Mouse (Mus musculus) liver, embryonic 15.5 days (tissue): ENCODE results near the gene Agap1. TPM values are rescaled to one million over a fixed set of nuclear protein-coding genes. Genes with fewer than 3 reads are reported as not detected.

Experiments used
- ATAC-seq: fragments of 200-750 bp; cut with Nextera tagmentation; 2 replicates; pipeline ENCODE4 v1.8.0; 2017; ENCODE audit warnings: moderate number of reproducible peaks, mild to moderate bottlenecking, moderate library complexity; ENCODE audit not compliant: insufficient read depth
- H3K27ac ChIP-seq: fragments of 300-500 bp; sonication (generic); replicated peaks from 2 replicates; pipeline ENCODE4 v1.5.1; 2015; ENCODE audit warnings: mild to moderate bottlenecking, inconsistent platforms
- H3K27me3 ChIP-seq: fragments of 300-500 bp; sonication (generic); 2 replicates; pipeline ENCODE4 v1.6.1; 2015; ENCODE audit warnings: mild to moderate bottlenecking, inconsistent platforms
- H3K36me3 ChIP-seq: fragments of 300-500 bp; sonication (generic); replicated peaks from 2 replicates; pipeline ENCODE4 v1.6.1; 2015; ENCODE audit warnings: moderate library complexity, mild to moderate bottlenecking, inconsistent platforms
- H3K4me1 ChIP-seq: fragments of 300-500 bp; sonication (generic); replicated peaks from 2 replicates; pipeline ENCODE4 v1.6.1; 2015; ENCODE audit warnings: inconsistent platforms
- H3K4me2 ChIP-seq: fragments of 300-500 bp; sonication (generic); 2 replicates; pipeline ENCODE4 v1.6.1; 2015; ENCODE audit warnings: moderate library complexity, mild to moderate bottlenecking, inconsistent platforms
- H3K4me3 ChIP-seq: fragments of 300-500 bp; sonication (generic); replicated peaks from 2 replicates; pipeline ENCODE4 v1.5.1; 2015; ENCODE audit warnings: mild to moderate bottlenecking, inconsistent platforms
- H3K9ac ChIP-seq: fragments of 300-500 bp; sonication (generic); 2 replicates; pipeline ENCODE4 v1.6.1; 2015; ENCODE audit warnings: moderate library complexity, mild to moderate bottlenecking, inconsistent platforms
- H3K9me3 ChIP-seq: fragments of 300-500 bp; sonication (generic); replicated peaks from 2 replicates; pipeline ENCODE4 v1.6.1; 2016; ENCODE audit warnings: inconsistent platforms
- WGBS: fragments of 180-500 bp; shearing (Covaris S2); methylation state at CpG from one replicate; pipeline ENCODE4 v1.1.7; 2015; ENCODE audit warnings: mixed read lengths; ENCODE audit not compliant: insufficient replicate concordance; 5-methylcytosine and 5-hydroxymethylcytosine counted together
- polyA plus RNA-seq: library from polyadenylated mRNA; unstranded; fragments of >200 nt; fragmentation: Nextera tagmentation; extraction: Ambion mirVana; gene quantifications from 2 replicates; pipeline ENCODE4 v1.2.1, GENCODE M21; 2015

Agap1 gene
- polyA plus RNA-seq, 1 experiment from 2014 or later = 1.3 TPM

GRCm38 (mm10) chr1:89545099-89545498 is 90.5 kb downstream of the Agap1 start:
- H3K4me2 ChIP-seq = no peak overlapping the region
- H3K27me3 ChIP-seq = no peaks in the 10 kb centered on the region
- 0 out of 2 replicates have a peak, but pooled peaks cover 3% of the 10 kb centered on the region for H3K4me1 ChIP-seq
- no peaks in the 10 kb centered on the region for H3K9me3 ChIP-seq
- no peak for ATAC-seq
- H3K4me3 ChIP-seq = no peak overlapping the region
- H3K9ac ChIP-seq = no peak overlapping the region
- WGBS = 62% methylated on average over 4 of the region's 4 CpGs
- H3K27ac ChIP-seq = no peak overlapping the region
- no peaks in the 10 kb centered on the region for H3K36me3 ChIP-seq

GRCm38 (mm10) chr1:89547525-89548504 is 93.2 kb downstream of the Agap1 start:
- no peak overlapping the region for H3K4me2 ChIP-seq
- WGBS = 59% methylated on average over 18 of the region's 18 CpGs

GRCm38 (mm10) chr1:89550061-89550869 is 95.7 kb downstream of the Agap1 start:
- H3K9ac ChIP-seq = no peak overlapping the region
- H3K4me1 ChIP-seq = 0 out of 2 replicates have a peak, but pooled peaks cover 6% of the 10 kb centered on the region
- 67% methylated on average over 25 of the region's 25 CpGs for WGBS
- no peaks in the 10 kb centered on the region for H3K27me3 ChIP-seq
- ATAC-seq = no peak
- H3K9me3 ChIP-seq = no peaks in the 10 kb centered on the region
- no peak overlapping the region for H3K4me3 ChIP-seq
- H3K4me2 ChIP-seq = no peak overlapping the region
- H3K27ac ChIP-seq = no peak overlapping the region
- H3K36me3 ChIP-seq = no peaks in the 10 kb centered on the region

More at GRCm38 (mm10) chr1:89547525-89548504, 93.2 kb downstream of the Agap1 start:
- H3K36me3 ChIP-seq = no peaks in the 10 kb centered on the region
- no peak overlapping the region for H3K4me3 ChIP-seq
- no peak overlapping the region for H3K9ac ChIP-seq
- H3K4me1 ChIP-seq = 0 out of 2 replicates have a peak, but pooled peaks cover 3% of the 10 kb centered on the region
- H3K9me3 ChIP-seq = no peaks in the 10 kb centered on the region
- H3K27ac ChIP-seq = no peak overlapping the region
- no peak for ATAC-seq
- no peaks in the 10 kb centered on the region for H3K27me3 ChIP-seq

- ATAC-seq = peak; percentile 34; the same call in 1 of the 2 replicates
- Histone ChIP-seq H3K4me3 (no peak overlapping the region), H3K9ac (no peak overlapping the region), H3K27ac (no peak overlapping the region), H3K36me3 (no peaks in the 10 kb centered on the region), H3K4me2 (no peak overlapping the region), H3K9me3 (no peaks in the 10 kb centered on the region), H3K4me1 (0 out of 2 replicates have a peak, but pooled peaks cover 6% of the 10 kb centered on the region), H3K27me3 (no peaks in the 10 kb centered on the region)
- WGBS = 28% methylated on average over 1 of the region's 1 CpGs
These were observed 97.9 kb downstream of the Agap1 start for GRCm38 (mm10) chr1:89552470-89552869.

GRCm38 (mm10) chr1:89553791-89554190 is 99.2 kb downstream of the Agap1 start:
- 64% methylated on average over 3 of the region's 3 CpGs for WGBS
- Histone ChIP-seq H3K36me3 (no peaks in the 10 kb centered on the region), H3K27me3 (no peaks in the 10 kb centered on the region), H3K4me1 (0 out of 2 replicates have a peak, but pooled peaks cover 4% of the 10 kb centered on the region), H3K4me3 (no peak overlapping the region), H3K9me3 (no peaks in the 10 kb centered on the region), H3K4me2 (no peak overlapping the region), H3K9ac (no peak overlapping the region), H3K27ac (no peak overlapping the region)
- no peak for ATAC-seq

DNA sequence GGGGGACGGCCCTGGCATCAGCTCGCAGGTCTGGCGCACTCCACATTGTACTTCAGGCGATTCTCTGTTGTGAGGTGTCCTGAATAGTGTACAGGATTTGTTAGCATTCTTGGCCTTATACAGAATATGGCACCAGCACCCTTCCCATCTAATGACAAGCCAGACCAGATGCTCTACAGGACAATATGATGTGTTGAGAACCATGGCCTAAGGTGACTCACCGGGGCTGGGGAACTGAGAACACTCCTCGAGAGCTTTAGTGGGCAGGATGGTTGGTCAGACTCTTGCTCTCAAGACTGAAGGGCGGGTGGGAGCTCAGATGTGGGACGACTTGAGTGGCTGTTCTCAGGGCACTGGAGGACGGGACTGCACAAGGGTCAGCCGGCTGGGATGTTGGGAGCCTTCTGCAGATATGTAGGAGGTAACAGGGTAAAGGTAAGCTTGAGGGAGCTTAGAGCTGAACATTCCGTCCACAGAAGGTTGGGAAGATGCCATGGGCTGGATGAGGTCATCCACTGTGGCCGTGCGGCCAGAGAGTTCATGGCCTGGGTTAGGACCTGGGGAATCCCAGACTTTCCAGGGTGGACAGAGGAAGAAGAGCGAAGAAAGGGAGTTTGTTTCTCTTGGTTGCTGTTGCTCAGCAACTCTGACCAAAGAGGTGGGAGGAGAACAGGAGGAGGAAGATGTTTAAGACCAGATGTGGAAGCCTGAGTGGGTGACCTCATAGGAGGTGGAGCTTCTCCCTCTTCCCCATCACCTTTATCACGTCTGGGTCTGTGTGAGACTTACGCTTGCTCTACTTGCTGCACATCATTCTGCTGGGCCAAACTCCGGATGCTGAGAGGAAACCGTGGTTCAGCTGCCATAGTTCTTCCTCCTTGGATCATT is 100.6 kb downstream of the Agap1 start:
- no peak overlapping the region for H3K4me2 ChIP-seq
- ATAC-seq = no peak
- 0 out of 2 replicates have a peak, but pooled peaks cover 4% of the 10 kb centered on the region for H3K4me1 ChIP-seq
- no peaks in the 10 kb centered on the region for H3K9me3 ChIP-seq
- H3K27ac ChIP-seq = no peak overlapping the region
- no peaks in the 10 kb centered on the region for H3K36me3 ChIP-seq
- WGBS = 55% methylated on average over 18 of the region's 18 CpGs
- no peaks in the 10 kb centered on the region for H3K27me3 ChIP-seq
- H3K4me3 ChIP-seq = no peak overlapping the region
- H3K9ac ChIP-seq = no peak overlapping the region

- 65% methylated on average over 7 of the region's 7 CpGs for WGBS
- H3K27ac ChIP-seq = no peak overlapping the region
These were observed 101.4 kb downstream of the Agap1 start for GRCm38 (mm10) chr1:89556006-89556405.

GRCm38 (mm10) chr1:89557401-89557800 is 102.8 kb downstream of the Agap1 start:
- Histone ChIP-seq H3K36me3 (no peaks in the 10 kb centered on the region), H3K27ac (no peak overlapping the region), H3K9me3 (no peaks in the 10 kb centered on the region), H3K4me1 (peaks cover 4% of the 10 kb centered on the region; the same call in 1 of the 2 replicates), H3K27me3 (no peaks in the 10 kb centered on the region), H3K4me2 (no peak overlapping the region), H3K4me3 (no peak overlapping the region), H3K9ac (no peak overlapping the region)
- no peak for ATAC-seq
- WGBS = 63% methylated on average over 6 of the region's 6 CpGs

More at GRCm38 (mm10) chr1:89556006-89556405, 101.4 kb downstream of the Agap1 start:
- 0 out of 2 replicates have a peak, but pooled peaks cover 4% of the 10 kb centered on the region for H3K4me1 ChIP-seq
- no peak for ATAC-seq
- no peak overlapping the region for H3K4me2 ChIP-seq
- H3K9ac ChIP-seq = no peak overlapping the region
- no peak overlapping the region for H3K4me3 ChIP-seq
- H3K9me3 ChIP-seq = no peaks in the 10 kb centered on the region
- H3K27me3 ChIP-seq = no peaks in the 10 kb centered on the region
- no peaks in the 10 kb centered on the region for H3K36me3 ChIP-seq

GRCm38 (mm10) chr1:89558080-89558479 is 103.5 kb downstream of the Agap1 start:
- 27% methylated on average over 1 of the region's 1 CpGs for WGBS

DNA sequence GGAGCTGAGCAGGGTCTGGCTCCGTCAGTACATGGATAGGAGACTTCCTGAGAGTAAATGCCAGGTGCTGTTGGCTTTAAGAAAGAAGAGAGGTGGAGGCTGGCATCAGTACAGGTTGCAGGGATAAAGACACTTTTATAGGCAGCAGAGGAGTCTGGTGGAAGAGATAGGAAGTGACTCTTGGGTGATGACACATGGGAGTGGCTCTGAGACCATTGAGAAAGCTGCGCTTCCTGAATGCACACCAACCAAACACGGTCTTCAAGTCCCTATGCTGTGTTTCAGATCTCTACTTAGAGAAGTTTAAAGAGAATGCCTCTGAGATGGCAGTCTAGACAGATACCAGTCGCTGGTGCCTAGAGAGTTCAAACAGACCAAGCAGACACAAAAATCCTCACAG is 108.8 kb downstream of the Agap1 start:
- H3K36me3 ChIP-seq = no peaks in the 10 kb centered on the region
- no peaks in the 10 kb centered on the region for H3K27me3 ChIP-seq
- no peak overlapping the region for H3K27ac ChIP-seq
- no peak overlapping the region for H3K4me3 ChIP-seq
- no peaks in the 10 kb centered on the region for H3K9me3 ChIP-seq
- H3K9ac ChIP-seq = no peak overlapping the region
- H3K4me1 ChIP-seq = peaks cover 5% of the 10 kb centered on the region; the same call in 1 of the 2 replicates
- 35% methylated on average over 4 of the region's 4 CpGs for WGBS
- ATAC-seq = no peak
- H3K4me2 ChIP-seq = no peak overlapping the region

More at GRCm38 (mm10) chr1:89558080-89558479, 103.5 kb downstream of the Agap1 start:
- Histone ChIP-seq H3K9me3 (no peaks in the 10 kb centered on the region), H3K9ac (no peak overlapping the region), H3K4me3 (no peak overlapping the region), H3K27me3 (no peaks in the 10 kb centered on the region), H3K36me3 (no peaks in the 10 kb centered on the region), H3K27ac (no peak overlapping the region), H3K4me1 (peaks cover 4% of the 10 kb centered on the region; the same call in 1 of the 2 replicates), H3K4me2 (no peak overlapping the region)
- ATAC-seq = no peak
